Mouse (Mus musculus) liver, embryonic 12.5 days (tissue): ENCODE data around the gene Olfr1369-ps1. TPM values are rescaled to one million over a fixed set of nuclear protein-coding genes. Genes with fewer than 3 reads are reported as not detected.
"Not testable (repeated sequence)": the region's sequence is repeated elsewhere in the genome, so short reads cannot be mapped to it uniquely, and the experiment has no call there.

ENCODE experiments used
- ATAC-seq: fragments of 200-750 bp; cut with Nextera tagmentation; 2 replicates; pipeline ENCODE4 v1.8.0; 2017; ENCODE audit warnings: moderate number of reproducible peaks, mild to moderate bottlenecking, moderate library complexity
- H3K27ac ChIP-seq: fragments of 300-500 bp; sonication (generic); 2 replicates; pipeline ENCODE4 v1.5.1; 2016; ENCODE audit warnings: mild to moderate bottlenecking
- H3K27me3 ChIP-seq: fragments of 300-500 bp; sonication (generic); replicated peaks from 2 replicates; pipeline ENCODE4 v1.6.1; 2016; ENCODE audit warnings: mild to moderate bottlenecking, moderate library complexity
- H3K36me3 ChIP-seq: fragments of 300-500 bp; sonication (generic); 2 replicates; pipeline ENCODE4 v1.6.1; 2016; ENCODE audit warnings: mild to moderate bottlenecking, moderate library complexity
- H3K4me1 ChIP-seq: fragments of 300-500 bp; sonication (generic); 2 replicates; pipeline ENCODE4 v1.6.1; 2016
- H3K4me2 ChIP-seq: fragments of 300-500 bp; sonication (generic); 2 replicates; pipeline ENCODE4 v1.6.1; 2016; ENCODE audit warnings: mild to moderate bottlenecking, moderate library complexity
- H3K4me3 ChIP-seq: fragments of 300-500 bp; sonication (generic); 2 replicates; pipeline ENCODE4 v1.5.1; 2016; ENCODE audit warnings: mild to moderate bottlenecking, moderate library complexity
- H3K9ac ChIP-seq: fragments of 300-500 bp; sonication (generic); 2 replicates; pipeline ENCODE4 v1.6.1; 2016; ENCODE audit warnings: mild to moderate bottlenecking, moderate library complexity
- H3K9me3 ChIP-seq: fragments of 300-500 bp; sonication (generic); replicated peaks from 2 replicates; pipeline ENCODE4 v1.6.1; 2016; ENCODE audit warnings: mild to moderate bottlenecking, moderate library complexity
- WGBS: fragments of 180-500 bp; shearing (Covaris S2); methylation state at CpG from one replicate; pipeline ENCODE4 v1.1.7; 2016; ENCODE audit not compliant: insufficient replicate concordance; 5-methylcytosine and 5-hydroxymethylcytosine counted together
- polyA plus RNA-seq: library from polyadenylated mRNA; unstranded; fragments of >200 nt; fragmentation: Nextera tagmentation; extraction: Ambion mirVana; gene quantifications from 2 replicates; pipeline ENCODE4 v1.2.1, GENCODE M21; 2016

Gene Olfr1369-ps1
- 0.10 TPM in 2 replicates for polyA plus RNA-seq

DNA sequence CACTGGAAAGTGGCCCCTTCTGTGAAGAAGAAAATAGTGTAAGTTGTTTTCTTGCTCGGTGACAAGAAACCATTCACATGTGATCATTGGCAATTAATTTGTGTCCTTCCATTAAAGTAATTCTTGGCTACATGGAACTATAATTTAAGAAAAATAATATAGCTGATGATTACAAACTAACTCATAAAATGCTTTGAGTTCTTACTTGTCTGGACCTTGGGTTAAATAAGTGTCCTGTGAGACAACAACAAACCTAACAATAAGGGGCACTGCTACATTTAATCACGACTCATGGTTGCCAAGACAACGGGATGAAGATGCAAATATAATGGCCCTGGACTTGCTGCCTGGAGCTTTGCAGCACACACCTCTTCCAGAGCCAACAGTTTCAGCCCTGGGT, at the start of gene Olfr1369-ps1:
Olfr1369-ps1 (plus strand) TSS at position 301 of the 400 bp plus-strand sequence.
- not testable (repeated sequence) for H3K36me3 ChIP-seq, H3K27me3 ChIP-seq, H3K4me3 ChIP-seq, H3K4me2 ChIP-seq, H3K27ac ChIP-seq, H3K9ac ChIP-seq, ATAC-seq, H3K9me3 ChIP-seq, H3K4me1 ChIP-seq
- 64% methylated on average over 3 of the region's 3 CpGs for WGBS

DNA sequence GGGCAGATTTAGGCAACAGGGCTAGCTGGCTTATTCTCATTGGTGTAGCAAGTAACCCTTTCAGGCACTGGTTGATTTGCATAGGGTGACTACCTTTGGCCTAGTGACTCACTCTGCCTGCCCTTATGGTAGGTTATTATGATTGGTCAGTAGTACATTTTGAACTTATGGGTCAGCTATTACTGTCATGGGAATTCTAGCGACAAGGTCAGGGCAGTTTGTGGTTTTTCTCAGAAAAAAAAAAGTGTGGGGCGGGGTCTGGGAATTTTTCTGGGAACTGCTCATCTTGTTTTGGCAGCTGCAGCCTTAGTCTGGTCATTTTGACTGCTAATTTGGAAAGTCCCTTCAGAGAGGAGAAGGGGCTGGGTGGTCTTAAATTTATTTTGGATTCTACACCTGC, 45.3 kb upstream of the Olfr1369-ps1 start:
- H3K27ac ChIP-seq: no peak overlapping the region
- H3K4me1 ChIP-seq: no peaks in the 10 kb centered on the region
- H3K4me3 ChIP-seq: no peak overlapping the region
- no peak overlapping the region for H3K9ac ChIP-seq
- no peaks in the 10 kb centered on the region for H3K36me3 ChIP-seq
- 56% methylated on average over 2 of the region's 2 CpGs for WGBS
- no peak for ATAC-seq
- no peak overlapping the region for H3K4me2 ChIP-seq
- H3K9me3 ChIP-seq: no peaks in the 10 kb centered on the region
- no peaks in the 10 kb centered on the region for H3K27me3 ChIP-seq

DNA sequence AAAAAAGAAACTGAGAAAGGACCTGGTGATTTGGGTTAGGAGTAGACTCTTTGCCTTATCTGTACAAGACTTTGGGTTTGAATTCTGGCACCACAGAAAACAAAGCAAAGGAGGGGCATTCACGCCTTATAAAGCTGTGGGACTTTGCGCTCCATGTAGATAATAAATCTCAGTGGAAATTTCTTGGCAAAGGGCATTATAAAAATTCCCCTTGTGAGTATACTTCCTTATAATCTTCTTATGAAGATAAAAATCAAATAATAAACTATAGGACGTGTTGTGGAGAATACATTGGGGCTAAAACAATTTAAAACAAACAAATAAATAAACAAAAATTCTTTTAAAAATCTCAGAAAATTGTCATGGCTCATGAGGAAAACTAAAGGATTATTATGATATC, 36.4 kb upstream of the Olfr1369-ps1 start, which contains the start of gene Olfr1370:
Olfr1370 (minus strand) TSS at position 101 of the 400 bp plus-strand sequence.
- 67% methylated on average over 3 of the region's 3 CpGs for WGBS

DNA sequence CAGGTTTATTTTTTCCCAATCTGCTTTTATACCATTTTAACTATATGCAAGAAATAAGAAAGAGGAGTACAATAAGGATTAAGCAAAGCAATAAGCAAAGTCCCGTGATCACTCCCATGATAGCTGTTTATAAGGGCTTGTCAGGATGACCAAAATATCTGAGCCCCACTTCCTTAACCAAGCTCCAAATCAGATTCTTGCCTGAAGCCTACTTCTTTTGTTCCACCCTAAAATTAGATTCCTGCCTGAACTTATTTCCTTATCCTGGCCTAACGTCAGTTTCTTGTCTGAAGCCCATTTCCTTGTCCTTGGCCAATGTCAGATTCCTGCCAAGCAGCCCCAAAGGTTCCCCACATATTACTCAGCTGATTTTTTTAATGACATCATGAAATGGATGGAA, 28.6 kb upstream of the Olfr1369-ps1 start:
- H3K9ac ChIP-seq: no peak overlapping the region
- WGBS: 43% methylated on average over 2 of the region's 2 CpGs
- no peaks in the 10 kb centered on the region for H3K27me3 ChIP-seq
- no peaks in the 10 kb centered on the region for H3K36me3 ChIP-seq
- H3K27ac ChIP-seq: no peak overlapping the region
- no peak overlapping the region for H3K4me3 ChIP-seq
- no peak for ATAC-seq
- H3K4me2 ChIP-seq: no peak overlapping the region
- H3K9me3 ChIP-seq: no peaks in the 10 kb centered on the region
- no peaks in the 10 kb centered on the region for H3K4me1 ChIP-seq

More for the DNA sequence above, 36.4 kb upstream of the Olfr1369-ps1 start, which contains the start of gene Olfr1370:
- no peak within 1 kb of the TSS for H3K9ac ChIP-seq
- no peaks in the 10 kb centered on the region for H3K36me3 ChIP-seq
- no peak within 1 kb of the TSS for H3K27ac ChIP-seq
- no peaks in the 10 kb centered on the region for H3K9me3 ChIP-seq
- no peak within 1 kb of the TSS for H3K4me2 ChIP-seq
- ATAC-seq: no peak
- no peaks in the 10 kb centered on the region for H3K27me3 ChIP-seq
- H3K4me3 ChIP-seq: no peak within 1 kb of the TSS
- no peaks in the 10 kb centered on the region for H3K4me1 ChIP-seq

DNA sequence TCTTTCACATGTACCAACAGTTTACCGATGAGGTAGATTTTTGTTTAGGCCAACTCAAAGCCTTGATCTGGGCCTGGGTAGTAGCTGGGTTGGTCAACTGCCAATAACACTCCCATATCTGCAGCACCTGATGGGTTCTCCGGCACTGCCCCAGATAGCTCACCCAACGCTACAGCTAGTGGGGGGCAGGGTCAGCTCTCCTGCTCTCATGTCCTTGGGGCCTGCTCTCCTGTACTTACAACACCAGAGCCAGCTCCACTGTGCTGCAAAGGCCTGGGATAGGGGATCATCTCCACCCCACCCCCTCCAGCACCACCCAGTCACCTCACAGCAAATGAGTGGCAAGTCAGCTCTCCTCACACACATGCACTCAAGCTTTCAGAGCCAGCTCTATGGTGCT, 1.5 kb upstream of the Olfr1369-ps1 start:
- Histone ChIP-seq H3K4me1 (0 out of 2 replicates have a peak, but pooled peaks cover 3% of the 10 kb centered on the region), H3K27me3 (no peaks in the 10 kb centered on the region), H3K9me3 (no peaks in the 10 kb centered on the region), H3K27ac (no peak overlapping the region), H3K36me3 (no peaks in the 10 kb centered on the region), H3K4me3 (no peak overlapping the region), H3K9ac (no peak overlapping the region), H3K4me2 (no peak overlapping the region)
- no peak for ATAC-seq
- 78% methylated on average over 3 of the region's 3 CpGs for WGBS

DNA sequence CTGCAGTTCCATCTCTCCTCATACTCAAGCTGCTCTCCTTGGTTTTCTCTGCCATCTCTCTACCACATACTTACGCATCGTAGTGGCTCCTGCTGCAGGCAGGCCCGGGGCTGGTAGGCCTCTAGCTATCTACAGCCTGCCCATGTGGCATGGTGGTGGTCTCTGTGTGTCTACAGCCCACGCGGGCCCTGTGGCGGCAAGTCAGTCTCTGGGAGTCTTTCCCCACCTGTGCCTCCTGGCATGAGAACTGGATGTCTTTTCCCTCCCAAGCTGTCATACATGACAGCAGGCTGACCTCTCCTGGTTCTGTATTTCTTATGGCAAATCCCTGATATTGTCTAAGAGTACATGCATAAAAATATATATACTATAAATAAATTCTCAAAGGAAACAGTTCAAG, 842 bp upstream of the Olfr1369-ps1 start:
- no peaks in the 10 kb centered on the region for H3K27me3 ChIP-seq
- H3K9ac ChIP-seq: no peak overlapping the region
- 0 out of 2 replicates have a peak, but pooled peaks cover 3% of the 10 kb centered on the region for H3K4me1 ChIP-seq
- no peak overlapping the region for H3K4me3 ChIP-seq
- H3K27ac ChIP-seq: no peak overlapping the region
- no peak for ATAC-seq
- 77% methylated on average over 6 of the region's 6 CpGs for WGBS
- H3K4me2 ChIP-seq: no peak overlapping the region
- H3K36me3 ChIP-seq: no peaks in the 10 kb centered on the region
- H3K9me3 ChIP-seq: no peaks in the 10 kb centered on the region

DNA sequence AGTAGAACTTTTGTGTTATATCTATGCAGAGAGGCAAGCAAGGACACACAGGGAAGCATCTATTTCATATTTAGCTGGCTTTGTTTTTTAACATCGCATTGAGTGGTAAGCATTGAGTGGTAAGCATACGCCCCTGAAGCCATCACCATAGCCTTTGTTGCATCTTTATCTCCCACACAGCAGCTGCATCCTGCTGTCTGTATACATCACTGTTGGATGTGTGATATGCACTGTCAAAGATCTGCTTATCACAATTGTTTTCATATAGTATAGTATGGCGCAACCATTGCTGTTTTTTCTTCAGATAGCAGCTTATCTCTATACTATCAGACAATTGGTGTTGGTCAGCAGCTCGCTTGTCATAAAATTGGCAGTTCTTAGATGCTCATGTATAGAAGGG, 2.8 kb downstream of the Olfr1369-ps1 start:
- no peaks in the 10 kb centered on the region for H3K9me3 ChIP-seq
- H3K4me3 ChIP-seq: no peak overlapping the region
- 0 out of 2 replicates have a peak, but pooled peaks cover 3% of the 10 kb centered on the region for H3K4me1 ChIP-seq
- 23% methylated on average over 4 of the region's 4 CpGs for WGBS
- no peak overlapping the region for H3K4me2 ChIP-seq
- no peak overlapping the region for H3K27ac ChIP-seq
- peak; percentile 79 for ATAC-seq
- H3K36me3 ChIP-seq: no peaks in the 10 kb centered on the region
- no peak overlapping the region for H3K9ac ChIP-seq
- no peaks in the 10 kb centered on the region for H3K27me3 ChIP-seq

DNA sequence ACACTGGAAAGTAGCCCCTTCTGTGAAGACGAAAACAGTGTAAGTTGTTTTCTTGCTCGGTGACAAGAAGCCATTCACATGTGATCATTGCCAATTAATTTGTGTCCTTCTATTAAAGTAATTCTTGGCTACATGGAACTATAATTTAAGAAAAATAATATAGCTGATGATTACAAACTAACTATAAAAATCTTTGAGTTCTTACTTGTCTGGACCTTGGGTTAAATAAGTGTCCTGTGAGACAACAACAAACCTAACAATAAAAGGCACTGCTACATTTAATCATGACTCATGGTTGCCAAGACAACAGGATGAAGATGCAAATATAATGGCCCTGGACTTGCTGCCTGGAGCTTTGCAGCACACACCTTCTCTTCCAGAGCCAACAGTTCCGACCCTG, 18.1 kb downstream of the Olfr1369-ps1 start, which contains the start of gene Olfr263:
Olfr263 (plus strand) TSS at position 301 of the 400 bp plus-strand sequence.
- not testable (repeated sequence) for H3K27me3 ChIP-seq, H3K9ac ChIP-seq, H3K4me1 ChIP-seq, ATAC-seq, H3K4me3 ChIP-seq, H3K27ac ChIP-seq, H3K4me2 ChIP-seq, H3K9me3 ChIP-seq, H3K36me3 ChIP-seq
- WGBS: 66% methylated on average over 3 of the region's 3 CpGs

DNA sequence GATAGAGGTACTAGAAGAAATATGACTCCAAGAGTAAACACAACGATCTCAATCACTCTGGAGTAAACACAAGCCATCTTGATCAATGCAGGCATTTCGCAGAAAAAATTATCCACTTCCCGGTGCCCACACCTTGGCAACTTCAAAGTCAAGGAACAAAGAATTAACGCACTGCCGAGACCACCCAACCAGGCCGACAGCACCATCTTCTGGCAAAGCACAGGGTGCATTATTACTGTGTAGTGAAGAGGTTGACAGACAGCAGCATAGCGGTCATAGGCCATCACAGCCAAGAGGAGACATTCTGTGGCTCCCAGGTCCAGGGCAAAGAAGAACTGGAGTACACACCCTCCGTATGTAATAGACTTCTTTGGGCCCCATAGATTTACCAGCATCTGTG, 31.1 kb downstream of the Olfr1369-ps1 start:
- no peaks in the 10 kb centered on the region for H3K9me3 ChIP-seq
- H3K9ac ChIP-seq: no peak overlapping the region
- 32% methylated on average over 8 of the region's 8 CpGs for WGBS
- H3K36me3 ChIP-seq: no peaks in the 10 kb centered on the region
- no peak overlapping the region for H3K4me2 ChIP-seq
- H3K4me3 ChIP-seq: no peak overlapping the region
- H3K27me3 ChIP-seq: no peaks in the 10 kb centered on the region
- H3K4me1 ChIP-seq: no peaks in the 10 kb centered on the region
- H3K27ac ChIP-seq: no peak overlapping the region
- no peak for ATAC-seq

DNA sequence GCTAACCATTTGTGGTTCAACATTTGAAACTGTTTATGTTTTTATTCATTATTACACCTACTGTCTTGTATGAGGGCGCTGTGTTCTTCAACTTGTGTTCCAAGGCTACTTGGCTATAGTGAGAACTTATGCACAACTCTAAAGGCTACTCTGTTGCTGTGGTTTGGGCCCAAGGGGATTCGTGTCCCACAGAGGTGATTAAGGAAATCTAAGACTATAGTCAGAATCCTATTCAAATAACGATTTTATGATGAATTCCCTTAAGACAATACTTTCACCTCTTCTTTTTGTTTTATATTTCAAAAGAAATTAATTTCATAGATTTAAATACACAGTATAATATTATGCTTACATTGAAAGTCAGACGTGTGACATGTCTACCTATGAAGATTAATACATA, 34.5 kb downstream of the Olfr1369-ps1 start, which contains the start of gene Olfr1368:
Olfr1368 (minus strand) TSS at position 101 of the 400 bp plus-strand sequence.
- Histone ChIP-seq H3K9ac (no peak within 1 kb of the TSS), H3K4me1 (no peaks in the 10 kb centered on the region), H3K4me3 (no peak within 1 kb of the TSS), H3K4me2 (no peak within 1 kb of the TSS), H3K27me3 (no peaks in the 10 kb centered on the region), H3K36me3 (no peaks in the 10 kb centered on the region), H3K9me3 (no peaks in the 10 kb centered on the region), H3K27ac (no peak within 1 kb of the TSS)
- ATAC-seq: no peak
- 45% methylated on average over 4 of the region's 4 CpGs for WGBS

DNA sequence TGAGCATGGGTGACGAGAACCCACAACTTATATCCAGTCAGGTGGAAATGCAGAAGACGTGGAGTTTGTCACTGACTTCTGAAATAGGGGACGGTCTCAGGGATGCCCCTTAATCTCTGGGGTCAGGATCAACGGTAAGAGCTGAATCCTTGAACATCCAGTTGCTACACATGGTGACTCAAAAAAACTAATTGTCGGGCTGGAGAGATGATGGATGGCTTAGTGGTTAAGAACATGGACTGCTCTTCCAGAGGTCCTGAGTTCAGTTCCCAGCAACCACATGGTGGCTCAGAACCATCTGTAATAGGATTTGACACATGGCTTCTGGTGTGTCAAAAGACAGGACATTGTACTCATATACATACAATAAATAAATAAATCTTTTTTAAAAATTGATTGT, 44.6 kb downstream of the Olfr1369-ps1 start:
- no peaks in the 10 kb centered on the region for H3K36me3 ChIP-seq
- H3K27me3 ChIP-seq: peaks cover 43% of the 10 kb centered on the region
- no peak for ATAC-seq
- peaks cover 25% of the 10 kb centered on the region for H3K4me1 ChIP-seq
- H3K9ac ChIP-seq: no peak overlapping the region
- H3K4me3 ChIP-seq: no peak overlapping the region
- H3K9me3 ChIP-seq: no peaks in the 10 kb centered on the region
- 58% methylated on average over 5 of the region's 5 CpGs for WGBS
- H3K4me2 ChIP-seq: no peak overlapping the region
- H3K27ac ChIP-seq: no peak overlapping the region

DNA sequence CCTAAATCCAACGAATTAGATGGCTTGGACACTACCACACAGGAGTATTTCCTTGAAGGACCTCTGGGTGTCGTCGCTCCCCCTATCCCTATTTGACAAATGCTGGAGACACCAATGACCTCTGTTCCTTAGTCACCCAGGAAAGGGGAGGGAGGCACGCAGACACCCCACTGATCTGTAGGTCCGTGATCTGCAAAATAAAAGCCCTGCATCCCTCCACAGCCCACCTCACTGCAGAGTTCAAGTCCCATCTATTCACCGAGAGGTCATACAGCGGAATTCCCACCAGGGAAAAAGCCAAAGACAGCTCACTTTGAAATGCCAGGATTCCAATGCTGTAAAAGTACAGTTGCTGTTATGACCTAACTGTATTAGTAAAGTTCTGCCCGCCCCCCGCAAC, 46.8 kb downstream of the Olfr1369-ps1 start:
- Histone ChIP-seq H3K9me3 (no peaks in the 10 kb centered on the region), H3K4me2 (peak overlapping the region; percentile 87), H3K4me1 (peaks cover 30% of the 10 kb centered on the region), H3K27me3 (peaks cover 43% of the 10 kb centered on the region), H3K27ac (no peak overlapping the region), H3K36me3 (no peaks in the 10 kb centered on the region), H3K4me3 (no peak overlapping the region), H3K9ac (no peak overlapping the region)
- no peak for ATAC-seq
- 10% methylated on average over 9 of the region's 9 CpGs for WGBS
